8 mouse cellular contexts compared by ENCODE assay signal in the genomic region with DNA sequence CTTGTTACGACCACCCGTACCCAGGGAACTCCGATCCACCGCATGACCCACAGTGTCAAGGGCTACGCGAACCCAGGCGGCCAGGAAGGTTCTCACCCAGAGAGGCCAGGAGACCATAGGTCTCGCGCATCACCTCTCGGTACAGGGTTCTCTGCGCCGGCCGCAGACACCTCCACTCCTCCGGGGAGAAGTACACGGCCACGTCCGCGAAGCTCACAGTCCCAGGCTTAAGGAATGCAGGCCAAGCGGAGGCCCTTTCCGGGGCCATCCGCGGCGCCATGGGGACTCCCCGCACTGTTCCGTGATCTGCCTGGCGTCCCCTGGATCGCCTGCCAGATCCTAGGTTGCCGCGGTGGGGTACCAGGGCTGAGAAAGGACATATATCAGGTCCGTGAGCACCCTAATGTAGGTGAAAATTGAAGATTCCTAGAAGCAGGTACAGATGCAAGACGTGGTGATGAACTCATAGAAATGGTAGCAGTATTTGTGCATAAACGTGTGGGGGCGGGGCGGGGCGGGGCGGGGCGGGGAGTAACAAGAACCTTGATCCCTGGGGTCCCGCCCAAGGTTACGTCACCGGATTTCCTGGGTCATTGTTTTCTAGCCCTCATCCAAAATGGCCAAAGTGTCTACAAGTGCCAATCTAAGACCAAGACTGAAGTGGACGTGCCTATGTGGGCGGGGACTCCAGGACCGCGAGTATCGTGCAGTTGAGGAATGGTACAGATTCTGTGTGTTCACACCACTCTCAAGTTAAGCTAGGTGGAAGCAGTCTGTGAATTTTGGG. TPM values are rescaled to one million over a fixed set of nuclear protein-coding genes. Genes with fewer than 3 reads are reported as not detected.
DNase-seq lines count a peak whose midpoint lies in the region; ATAC-seq and TF ChIP-seq lines count a peak whose summit lies in the region.

TSS of gene E430018J23Rik (minus strand) at position 473 of the 787 bp plus-strand sequence.

- peak; percentile 86 for TF ChIP-seq POLR2A in heart, adult 2 months (IDR thresholded peaks at IDR 0.05; ENCODE audit: insufficient read depth, low read depth, low read length)

- intact Hi-C loops in heart, adult 2 months (cut with DNase I): loop anchor here (2.0 to 5.0 kb wide), 3 partner anchors 13 to 79 kb away; partner anchors contain the start of genes Zfp747 and Zfp764

- peak within 1 kb of the TSS; percentile 75 for H3K4me2 ChIP-seq in embryonic facial prominence, embryonic 14.5 days (ENCODE audit: low read depth, low read length)
- H3K4me2 ChIP-seq in limb, embryonic 13.5 days (replicated peaks): peak within 1 kb of the TSS; percentile 80
- peak within 1 kb of the TSS; percentile 75 for H3K4me2 ChIP-seq in midbrain, embryonic 16.5 days (ENCODE audit: low read length)

- H3K79me2 ChIP-seq in heart, adult 2 months (replicated peaks; ENCODE audit: control insufficient read depth, insufficient read depth, low read length): no peaks in the 10 kb centered on the region

- under 1% methylated on average over 35 of the region's 45 CpGs for WGBS in embryonic facial prominence, embryonic 14.5 days
- WGBS in heart, adult 2 months: under 1% methylated on average over 45 of the region's 45 CpGs
- under 1% methylated on average over 45 of the region's 45 CpGs for WGBS in limb, embryonic 13.5 days
- under 1% methylated on average over 43 of the region's 45 CpGs for WGBS in midbrain, embryonic 16.5 days

- DNase-seq in 3T3-L1 (ENCODE audit: low read depth, low spot score): peak; percentile 99
- DNase-seq in adrenal gland, postnatal 4 days (ENCODE audit: low spot score in 2 of 2): peak; percentile 76 to 91
- DNase-seq in embryonic facial prominence, embryonic 14.5 days (ENCODE audit: low spot score): peak; percentile 99
- DNase-seq in heart, adult 2 months: peak; percentile 95 to 97
- DNase-seq in kidney, adult 8-10 months: peak; percentile 99 to 100
- peak; percentile 75 to 93 for DNase-seq in spleen, postnatal 10 days (ENCODE audit: low spot score in 2 of 2)

- peak within 1 kb of the TSS; percentile 84 for H3K9ac ChIP-seq in embryonic facial prominence, embryonic 14.5 days (ENCODE audit: low read depth, low read length)
- H3K9ac ChIP-seq in heart, adult 2 months (ENCODE audit: low read depth, low read length): peak within 1 kb of the TSS; percentile 79
- peak within 1 kb of the TSS; percentile 86 for H3K9ac ChIP-seq in limb, embryonic 13.5 days
- peak within 1 kb of the TSS; percentile 95 for H3K9ac ChIP-seq in midbrain, embryonic 16.5 days (ENCODE audit: low read depth, low read length)

- H3K27me3 ChIP-seq in embryonic facial prominence, embryonic 14.5 days (replicated peaks; ENCODE audit: control insufficient read depth, insufficient read depth, low read length): no peaks in the 10 kb centered on the region
- no peaks in the 10 kb centered on the region for H3K27me3 ChIP-seq in heart, adult 2 months (ENCODE audit: control insufficient read depth, insufficient read depth, low read length)
- H3K27me3 ChIP-seq in limb, embryonic 13.5 days: 0 out of 2 replicates have a peak, but pooled peaks cover 3% of the 10 kb centered on the region
- no peaks in the 10 kb centered on the region for H3K27me3 ChIP-seq in midbrain, embryonic 16.5 days (ENCODE audit: control insufficient read depth, insufficient read depth, low read depth, low read length)

- no peak for TF ChIP-seq CTCF in heart, adult 2 months (IDR thresholded peaks at IDR 0.05)

- peak; percentile 94 for ATAC-seq in embryonic facial prominence, embryonic 14.5 days (ENCODE audit: low read depth)
- peak; percentile 93 for ATAC-seq in limb, embryonic 13.5 days (ENCODE audit: low FRiP score, low read depth)
- ATAC-seq in midbrain, embryonic 16.5 days: peak; percentile 95

- no peaks in the 10 kb centered on the region for H3K9me3 ChIP-seq in embryonic facial prominence, embryonic 14.5 days (ENCODE audit: control insufficient read depth, low read length)
- H3K9me3 ChIP-seq in limb, embryonic 13.5 days: no peaks in the 10 kb centered on the region
- no peaks in the 10 kb centered on the region for H3K9me3 ChIP-seq in midbrain, embryonic 16.5 days (replicated peaks; ENCODE audit: control insufficient read depth, low read length, poor library complexity, severe bottlenecking)

- H3K4me1 ChIP-seq in embryonic facial prominence, embryonic 14.5 days (ENCODE audit: control insufficient read depth, insufficient read depth, low read length): peaks cover 10% of the 10 kb centered on the region
- peaks cover 7% of the 10 kb centered on the region for H3K4me1 ChIP-seq in heart, adult 2 months (ENCODE audit: control insufficient read depth, insufficient read depth, low read length)
- peaks cover 16% of the 10 kb centered on the region for H3K4me1 ChIP-seq in limb, embryonic 13.5 days
- H3K4me1 ChIP-seq in midbrain, embryonic 16.5 days (ENCODE audit: control insufficient read depth, insufficient read depth, low read length): peaks cover 13% of the 10 kb centered on the region

- peak within 1 kb of the TSS; percentile 71 for H3K4me3 ChIP-seq in embryonic facial prominence, embryonic 14.5 days (ENCODE audit: low read depth, low read length)
- peak within 1 kb of the TSS; percentile 97 for H3K4me3 ChIP-seq in heart, adult 2 months
- peak within 1 kb of the TSS; percentile 69 for H3K4me3 ChIP-seq in limb, embryonic 13.5 days
- peak within 1 kb of the TSS; percentile 72 for H3K4me3 ChIP-seq in midbrain, embryonic 16.5 days (ENCODE audit: low read depth, low read length)

- peaks cover 10% of the 10 kb centered on the region for H3K36me3 ChIP-seq in embryonic facial prominence, embryonic 14.5 days (ENCODE audit: control insufficient read depth, insufficient read depth, low read length)
- no peaks in the 10 kb centered on the region; the same call in 1 of the 2 replicates for H3K36me3 ChIP-seq in heart, adult 2 months (ENCODE audit: control insufficient read depth, insufficient read depth, low read length)
- H3K36me3 ChIP-seq in limb, embryonic 13.5 days: peaks cover 16% of the 10 kb centered on the region
- H3K36me3 ChIP-seq in midbrain, embryonic 16.5 days (ENCODE audit: control insufficient read depth, insufficient read depth, low read length): peaks cover 3% of the 10 kb centered on the region; the same call in 1 of the 2 replicates

- peak within 1 kb of the TSS; percentile 90 for H3K27ac ChIP-seq in embryonic facial prominence, embryonic 14.5 days (replicated peaks; ENCODE audit: low read depth, low read length)
- peak within 1 kb of the TSS; percentile 96 for H3K27ac ChIP-seq in heart, adult 2 months
- H3K27ac ChIP-seq in limb, embryonic 13.5 days: peak within 1 kb of the TSS; percentile 87
- peak within 1 kb of the TSS; percentile 90 for H3K27ac ChIP-seq in midbrain, embryonic 16.5 days (ENCODE audit: low read length)

- TF ChIP-seq EP300 in heart, adult 2 months (IDR thresholded peaks at IDR 0.05; ENCODE audit: insufficient read depth, low read depth, low read length): peak; percentile 76; the same call in 1 of the 2 replicates

RNA-seq across cellular contexts. Expression of gene E430018J23Rik, which starts in this region (rescaled TPM):
- total RNA-seq in adrenal gland, postnatal 4 days (2021): 10 to 100 TPM; 11.7 to 12.8 TPM
- polyA plus RNA-seq in embryonic facial prominence, embryonic 14.5 days (2014; fragmentation: Nextera tagmentation; extraction: Ambion mirVana): 5.6 and 6.7 TPM in 2 replicates
- 1 to 10 TPM; 3.1 to 4.0 TPM for total RNA-seq in heart, adult 2 months (2021)
- polyA plus RNA-seq in heart, adult 2 months (2012; rRNA removed): 3.1 and 3.5 TPM in 2 replicates
- 7.6 and 7.9 TPM in 2 replicates for polyA plus RNA-seq in limb, embryonic 13.5 days (2015; fragmentation: Nextera tagmentation; extraction: Ambion mirVana)
- 4.9 and 6.3 TPM in 2 replicates for polyA plus RNA-seq in midbrain, embryonic 16.5 days (2015; fragmentation: Nextera tagmentation; extraction: Ambion mirVana)

Comparison
In these comparisons a context has a peak if more than half of its experiments do, and no peak if none do; other contexts are left out.
1. Peak in every context shown above with its lines: DNase-seq, ATAC-seq, H3K4me3 ChIP-seq and H3K27ac ChIP-seq.